Mouse (Mus musculus): ENCODE measurements around the gene Acad12. TPM values are rescaled to one million over a fixed set of nuclear protein-coding genes. Genes with fewer than 3 reads are reported as not detected.
"Not testable (repeated sequence)": the region's sequence is repeated elsewhere in the genome, so short reads cannot be mapped to it uniquely, and the experiment has no call there.

Gene Acad12
- polyA plus RNA-seq, 1 experiment from 2014 or later, result 1.5 TPM

DNA sequence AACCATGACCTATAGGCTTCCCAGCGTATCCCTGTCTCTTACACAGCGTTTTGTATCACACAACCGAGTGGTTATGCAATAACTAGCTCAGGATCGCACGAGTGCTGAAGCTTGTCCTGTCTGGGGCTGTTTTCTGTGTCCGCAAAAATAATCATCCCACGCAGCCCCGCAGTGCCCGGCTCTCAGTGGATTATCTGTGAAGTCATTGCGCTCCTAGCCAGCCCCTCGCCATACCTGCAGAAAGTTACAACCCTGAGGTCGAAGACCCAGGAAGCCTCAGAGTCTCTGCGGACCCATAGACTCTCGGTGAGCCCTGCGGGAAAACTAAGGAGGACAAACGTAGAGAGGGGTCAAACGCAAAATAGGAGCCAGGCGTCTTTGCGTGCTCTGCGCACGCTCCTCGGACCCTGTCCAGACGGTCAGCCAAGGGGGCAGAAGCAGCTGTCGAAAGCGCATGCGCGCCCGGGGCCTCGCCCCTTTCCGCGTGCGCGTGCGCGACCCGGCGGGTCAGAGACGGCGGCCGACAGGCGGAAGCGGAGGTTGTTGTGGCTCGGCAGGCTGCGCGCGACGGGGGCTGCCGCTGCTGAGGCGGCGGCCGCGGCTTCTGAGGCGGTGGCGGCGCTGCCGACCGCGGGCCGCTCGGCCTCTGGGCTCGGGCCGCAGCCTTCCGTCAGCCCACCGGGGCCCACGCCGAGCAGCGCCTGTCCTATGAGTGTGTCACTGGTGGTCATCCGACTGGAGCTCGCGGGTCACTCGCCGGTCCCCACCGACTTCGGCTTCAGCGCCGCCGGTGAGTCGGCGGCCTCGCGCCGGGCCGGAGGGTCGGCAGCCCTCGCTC, 41.5 kb upstream of the Acad12 start, which contains the start of the genes Acad10 and Brap:
TSS of gene Acad10 (minus strand) at position 456 of the 838 bp plus-strand sequence.
TSS of gene Brap (plus strand) at position 505 of the 838 bp plus-strand sequence.
- H3K36me3 ChIP-seq (ENCODE audit: control insufficient read depth, insufficient read depth, low read length), result peaks cover 6% of the 10 kb centered on the region; the same call in 1 of the 2 replicates
- peak within 1 kb of the TSS; percentile 28 for H3K27ac ChIP-seq (ENCODE audit: low read depth, low read length)
- 2% methylated on average over 85 of the region's 85 CpGs for WGBS
- ATAC-seq (ENCODE audit: low FRiP score) (peak; percentile 90), DNase-seq (ENCODE audit: low spot score, missing footprints) (peak; percentile 100)
- H3K4me3 ChIP-seq (ENCODE audit: low read depth, low read length), result peak within 1 kb of the TSS; percentile 94
- peak within 1 kb of the TSS; percentile 91 for H3K9ac ChIP-seq (ENCODE audit: low read length)
- H3K9me3 ChIP-seq (ENCODE audit: control insufficient read depth, low read length), result no peaks in the 10 kb centered on the region
- peak within 1 kb of the TSS; percentile 91 for H3K4me2 ChIP-seq
- peaks cover 7% of the 10 kb centered on the region for H3K4me1 ChIP-seq (ENCODE audit: control insufficient read depth, insufficient read depth, low read length)
- no peaks in the 10 kb centered on the region for H3K27me3 ChIP-seq (ENCODE audit: control insufficient read depth, insufficient read depth, low read length)

DNA sequence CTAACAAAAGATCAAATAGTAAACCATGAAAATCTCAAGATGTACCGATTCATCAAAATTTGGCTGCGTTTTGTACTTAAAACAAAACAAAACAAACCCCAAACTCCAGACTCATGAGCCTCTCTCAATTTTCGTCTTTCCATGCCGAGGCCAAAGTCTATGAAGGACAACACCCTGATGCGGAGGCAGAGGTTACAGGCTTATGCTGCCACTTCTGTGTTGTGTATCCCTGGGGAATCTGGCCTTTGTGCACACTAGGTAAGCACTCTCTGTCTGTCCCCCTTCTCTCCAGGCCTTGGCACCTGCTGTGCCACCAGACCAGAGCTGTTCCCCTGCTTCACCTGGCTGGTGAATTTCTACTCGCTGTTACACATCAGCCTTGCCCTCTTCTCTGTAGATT, 38.9 kb upstream of the Acad12 start:
- not testable (repeated sequence) for DNase-seq (ENCODE audit: low spot score, missing footprints); ATAC-seq (ENCODE audit: low FRiP score); H3K27me3 ChIP-seq (ENCODE audit: control insufficient read depth, insufficient read depth, low read length); H3K9ac ChIP-seq (ENCODE audit: low read length); H3K36me3 ChIP-seq (ENCODE audit: control insufficient read depth, insufficient read depth, low read length); H3K27ac ChIP-seq (ENCODE audit: low read depth, low read length); H3K9me3 ChIP-seq (ENCODE audit: control insufficient read depth, low read length); H3K4me2 ChIP-seq; H3K4me3 ChIP-seq (ENCODE audit: low read depth, low read length); H3K4me1 ChIP-seq (ENCODE audit: control insufficient read depth, insufficient read depth, low read length)
- WGBS, result 87% methylated on average over 6 of the region's 6 CpGs

- H3K4me1 ChIP-seq (ENCODE audit: control insufficient read depth, insufficient read depth, low read length); H3K4me3 ChIP-seq (ENCODE audit: low read depth, low read length); H3K9ac ChIP-seq (ENCODE audit: low read length); H3K4me2 ChIP-seq; DNase-seq (ENCODE audit: low spot score, missing footprints); H3K9me3 ChIP-seq (ENCODE audit: control insufficient read depth, low read length); H3K27ac ChIP-seq (ENCODE audit: low read depth, low read length); H3K27me3 ChIP-seq (ENCODE audit: control insufficient read depth, insufficient read depth, low read length); H3K36me3 ChIP-seq (ENCODE audit: control insufficient read depth, insufficient read depth, low read length); ATAC-seq (ENCODE audit: low FRiP score): not testable (repeated sequence)
- WGBS, result 82% methylated on average over 6 of the region's 6 CpGs
Measured at GRCm38 (mm10) chr5:121656866-121657265, 38.1 kb upstream of the Acad12 start.

- Histone ChIP-seq H3K27ac (ENCODE audit: low read depth, low read length) (no peak overlapping the region), H3K36me3 (ENCODE audit: control insufficient read depth, insufficient read depth, low read length) (no peaks in the 10 kb centered on the region), H3K4me1 (ENCODE audit: control insufficient read depth, insufficient read depth, low read length) (no peaks in the 10 kb centered on the region), H3K4me3 (ENCODE audit: low read depth, low read length) (no peak overlapping the region), H3K9ac (ENCODE audit: low read length) (no peak overlapping the region), H3K27me3 (ENCODE audit: control insufficient read depth, insufficient read depth, low read length) (no peaks in the 10 kb centered on the region), H3K4me2 (no peak overlapping the region), H3K9me3 (ENCODE audit: control insufficient read depth, low read length) (no peaks in the 10 kb centered on the region)
- WGBS, result 80% methylated on average over 4 of the region's 4 CpGs
- DNase-seq (ENCODE audit: low spot score, missing footprints), result no peak
- ATAC-seq (ENCODE audit: low FRiP score), result no peak
Measured at GRCm38 (mm10) chr5:121654526-121654925, 35.8 kb upstream of the Acad12 start.

- Histone ChIP-seq H3K27ac (ENCODE audit: low read depth, low read length) (no peak overlapping the region), H3K4me2 (no peak overlapping the region), H3K9ac (ENCODE audit: low read length) (no peak overlapping the region), H3K27me3 (ENCODE audit: control insufficient read depth, insufficient read depth, low read length) (no peaks in the 10 kb centered on the region), H3K4me1 (ENCODE audit: control insufficient read depth, insufficient read depth, low read length) (no peaks in the 10 kb centered on the region), H3K9me3 (ENCODE audit: control insufficient read depth, low read length) (no peaks in the 10 kb centered on the region), H3K36me3 (ENCODE audit: control insufficient read depth, insufficient read depth, low read length) (no peaks in the 10 kb centered on the region), H3K4me3 (ENCODE audit: low read depth, low read length) (no peak overlapping the region)
- WGBS, result 87% methylated on average over 7 of the region's 7 CpGs
- DNase-seq (ENCODE audit: low spot score, missing footprints) (no peak), ATAC-seq (ENCODE audit: low FRiP score) (no peak)
Measured at GRCm38 (mm10) chr5:121649134-121649533, 30.4 kb upstream of the Acad12 start.

- Histone ChIP-seq H3K4me3 (ENCODE audit: low read depth, low read length) (no peak overlapping the region), H3K27ac (ENCODE audit: low read depth, low read length) (no peak overlapping the region), H3K4me2 (no peak overlapping the region), H3K4me1 (ENCODE audit: control insufficient read depth, insufficient read depth, low read length) (no peaks in the 10 kb centered on the region), H3K9me3 (ENCODE audit: control insufficient read depth, low read length) (no peaks in the 10 kb centered on the region), H3K36me3 (ENCODE audit: control insufficient read depth, insufficient read depth, low read length) (no peaks in the 10 kb centered on the region), H3K27me3 (ENCODE audit: control insufficient read depth, insufficient read depth, low read length) (no peaks in the 10 kb centered on the region), H3K9ac (ENCODE audit: low read length) (no peak overlapping the region)
- no peak for DNase-seq (ENCODE audit: low spot score, missing footprints)
- ATAC-seq (ENCODE audit: low FRiP score), result no peak
- 90% methylated on average over 9 of the region's 9 CpGs for WGBS
Measured at GRCm38 (mm10) chr5:121639601-121640000, 20.9 kb upstream of the Acad12 start.

GRCm38 (mm10) chr5:121637296-121637695, 18.6 kb upstream of the Acad12 start:
- DNase-seq (ENCODE audit: low spot score, missing footprints) (no peak), ATAC-seq (ENCODE audit: low FRiP score) (no peak)
- H3K36me3 ChIP-seq (ENCODE audit: control insufficient read depth, insufficient read depth, low read length), result no peaks in the 10 kb centered on the region
- H3K4me3 ChIP-seq (ENCODE audit: low read depth, low read length), result no peak overlapping the region
- no peak overlapping the region for H3K9ac ChIP-seq (ENCODE audit: low read length)
- no peaks in the 10 kb centered on the region for H3K27me3 ChIP-seq (ENCODE audit: control insufficient read depth, insufficient read depth, low read length)
- WGBS, result 84% methylated on average over 6 of the region's 6 CpGs
- no peaks in the 10 kb centered on the region for H3K4me1 ChIP-seq (ENCODE audit: control insufficient read depth, insufficient read depth, low read length)
- no peak overlapping the region for H3K27ac ChIP-seq (ENCODE audit: low read depth, low read length)
- H3K4me2 ChIP-seq, result no peak overlapping the region
- no peaks in the 10 kb centered on the region for H3K9me3 ChIP-seq (ENCODE audit: control insufficient read depth, low read length)

- H3K9ac ChIP-seq (ENCODE audit: low read length), result no peak overlapping the region
- H3K4me1 ChIP-seq (ENCODE audit: control insufficient read depth, insufficient read depth, low read length), result no peaks in the 10 kb centered on the region
- H3K4me2 ChIP-seq, result no peak overlapping the region
- H3K27me3 ChIP-seq (ENCODE audit: control insufficient read depth, insufficient read depth, low read length), result no peaks in the 10 kb centered on the region
- no peak for ATAC-seq (ENCODE audit: low FRiP score)
- H3K4me3 ChIP-seq (ENCODE audit: low read depth, low read length), result no peak overlapping the region
- H3K9me3 ChIP-seq (ENCODE audit: control insufficient read depth, low read length), result no peaks in the 10 kb centered on the region
- DNase-seq (ENCODE audit: low spot score, missing footprints), result no peak
- H3K27ac ChIP-seq (ENCODE audit: low read depth, low read length), result no peak overlapping the region
- WGBS, result 88% methylated on average over 5 of the region's 5 CpGs
- no peaks in the 10 kb centered on the region for H3K36me3 ChIP-seq (ENCODE audit: control insufficient read depth, insufficient read depth, low read length)
Measured at GRCm38 (mm10) chr5:121634668-121635067, 15.9 kb upstream of the Acad12 start.

DNA sequence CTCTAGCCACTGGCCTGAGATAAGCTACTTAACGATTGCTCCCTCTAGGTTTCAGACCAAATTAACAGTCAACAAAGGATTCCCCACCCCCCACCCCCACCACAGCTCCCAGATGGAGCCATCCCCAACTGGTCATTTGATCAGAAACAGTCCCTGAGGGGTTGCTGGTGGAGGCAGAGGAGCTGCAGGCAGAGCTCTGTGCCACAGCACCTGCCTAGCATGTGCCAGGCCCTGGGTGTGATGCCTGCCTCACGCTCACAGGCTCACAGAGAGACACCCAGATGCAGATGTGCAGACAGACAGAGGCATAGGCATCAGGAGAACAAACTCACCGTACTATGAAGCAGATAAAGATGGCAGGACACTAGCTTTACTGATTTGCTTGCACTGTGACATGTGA, 14.1 kb upstream of the Acad12 start:
- H3K4me2 ChIP-seq, result no peak overlapping the region
- no peaks in the 10 kb centered on the region for H3K9me3 ChIP-seq (ENCODE audit: control insufficient read depth, low read length)
- DNase-seq (ENCODE audit: low spot score, missing footprints) (no peak), ATAC-seq (ENCODE audit: low FRiP score) (no peak)
- H3K4me3 ChIP-seq (ENCODE audit: low read depth, low read length), result no peak overlapping the region
- no peaks in the 10 kb centered on the region for H3K4me1 ChIP-seq (ENCODE audit: control insufficient read depth, insufficient read depth, low read length)
- 41% methylated on average over 3 of the region's 3 CpGs for WGBS
- H3K9ac ChIP-seq (ENCODE audit: low read length), result no peak overlapping the region
- H3K36me3 ChIP-seq (ENCODE audit: control insufficient read depth, insufficient read depth, low read length), result no peaks in the 10 kb centered on the region
- no peak overlapping the region for H3K27ac ChIP-seq (ENCODE audit: low read depth, low read length)
- no peaks in the 10 kb centered on the region for H3K27me3 ChIP-seq (ENCODE audit: control insufficient read depth, insufficient read depth, low read length)
